Mouse (Mus musculus) ES-E14 (cell line): ENCODE data around the gene Hs6st3.

Source experiments
- CHD2 ChIP-seq: IDR thresholded peaks from 2 replicates; pipeline ENCODE4 v1.6.1; 2014; ENCODE audit warnings: mild to moderate bottlenecking, low read depth, low read length, inconsistent platforms
- HCFC1 ChIP-seq: IDR thresholded peaks from 2 replicates; pipeline ENCODE4 v1.6.1; 2012; ENCODE audit warnings: low read length, inconsistent platforms, borderline replicate concordance; ENCODE audit not compliant: insufficient read depth

DNA sequence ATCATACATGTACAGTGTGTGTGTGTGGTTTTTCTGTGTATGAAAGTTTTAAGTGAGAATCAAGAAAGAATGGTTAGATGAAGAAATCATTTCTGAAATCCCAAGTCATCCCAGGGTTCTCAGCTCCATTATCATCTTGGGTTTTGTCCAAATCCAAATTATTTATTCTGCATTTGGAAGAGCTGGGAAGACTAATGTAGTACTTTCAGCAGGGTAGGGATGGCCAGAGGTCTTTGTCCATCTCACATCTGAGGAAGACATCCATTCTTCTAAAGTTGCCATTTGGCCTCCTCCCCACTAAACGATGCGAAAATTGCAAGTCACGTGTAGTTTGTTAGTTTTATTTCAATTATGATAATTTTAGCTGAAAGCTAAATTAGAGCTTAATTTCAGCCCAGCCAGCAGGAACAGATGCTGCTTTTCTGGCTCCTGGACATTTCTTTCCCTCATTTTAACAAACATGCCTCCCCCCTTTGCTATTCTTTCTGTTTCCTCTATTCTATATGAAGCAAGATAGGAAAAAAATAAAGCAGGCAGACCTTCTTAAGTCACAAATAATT lies 229.8 kb downstream of the Hs6st3 start:
- TF ChIP-seq HCFC1 (no peak), CHD2 (no peak)
